Mouse (Mus musculus) thymus, postnatal 4 days (tissue): ENCODE data around the gene Mab21l2.

Source experiments
- DNase-seq: peaks from one replicate; pipeline ENCODE4 v3.0.0; 2021

Gene Mab21l2

DNA sequence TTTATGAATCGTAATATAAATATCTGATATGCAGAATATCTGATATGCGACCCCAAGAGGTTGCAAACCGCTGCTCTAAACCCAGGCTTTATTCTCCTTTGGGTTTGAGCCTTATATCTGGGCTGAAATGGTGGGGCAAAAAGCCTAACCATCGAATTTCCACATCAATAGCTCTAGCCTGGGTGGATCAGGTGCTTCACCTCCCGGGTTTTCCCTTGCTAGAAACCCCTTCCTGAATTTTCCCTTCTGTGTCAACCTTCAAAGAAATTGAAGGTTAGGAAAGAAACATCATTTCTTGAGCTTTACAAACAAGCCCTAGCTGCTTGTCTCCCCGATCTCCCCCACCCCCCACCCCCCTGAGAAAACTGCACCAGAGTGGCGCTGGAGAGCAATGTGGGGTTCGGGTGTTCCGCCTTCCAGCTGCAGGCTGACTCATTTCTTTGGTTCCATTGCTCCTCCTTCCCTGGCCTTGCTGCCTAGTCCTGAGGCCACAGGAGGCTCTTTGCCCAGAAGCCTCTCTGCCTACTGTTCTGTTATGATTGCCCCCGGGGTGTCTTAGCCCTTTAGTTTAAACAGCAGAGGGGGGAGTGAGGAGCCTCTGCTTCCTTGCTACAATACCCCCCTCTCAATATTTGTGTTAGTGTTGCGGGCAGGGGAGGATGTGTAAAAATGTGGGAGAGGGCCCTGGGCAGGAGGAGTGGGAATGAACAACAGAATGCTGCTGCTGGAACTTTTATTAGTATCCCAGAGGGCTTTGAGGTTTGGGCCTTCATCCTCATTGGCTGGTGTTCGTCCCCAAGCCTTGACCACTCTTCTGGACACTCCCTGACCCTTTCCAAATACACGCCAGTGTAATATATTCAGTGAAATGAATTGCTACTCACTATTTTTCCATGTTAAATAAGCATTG lies 9.5 kb downstream of the Mab21l2 start:
- no peak for DNase-seq

DNA sequence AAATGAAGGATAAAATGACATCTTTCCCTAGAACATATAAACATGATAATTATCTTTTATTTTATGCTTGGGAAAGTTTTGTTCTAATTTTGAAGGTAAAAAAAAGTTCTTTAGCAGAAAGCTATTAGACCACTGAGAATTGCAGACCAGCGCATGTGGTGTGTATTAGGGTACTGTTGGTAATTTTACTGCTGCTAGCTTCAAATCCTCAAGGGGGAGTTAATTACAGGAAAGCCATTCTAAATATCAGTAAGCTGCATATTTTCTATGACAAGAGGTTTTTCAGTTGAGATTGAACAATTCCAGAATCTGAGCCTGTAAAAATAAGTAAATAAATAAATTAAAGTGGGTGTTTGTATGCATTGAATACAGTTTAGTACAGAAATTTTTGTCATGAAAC lies 11.7 kb downstream of the Mab21l2 start:
- DNase-seq, result no peak

DNA sequence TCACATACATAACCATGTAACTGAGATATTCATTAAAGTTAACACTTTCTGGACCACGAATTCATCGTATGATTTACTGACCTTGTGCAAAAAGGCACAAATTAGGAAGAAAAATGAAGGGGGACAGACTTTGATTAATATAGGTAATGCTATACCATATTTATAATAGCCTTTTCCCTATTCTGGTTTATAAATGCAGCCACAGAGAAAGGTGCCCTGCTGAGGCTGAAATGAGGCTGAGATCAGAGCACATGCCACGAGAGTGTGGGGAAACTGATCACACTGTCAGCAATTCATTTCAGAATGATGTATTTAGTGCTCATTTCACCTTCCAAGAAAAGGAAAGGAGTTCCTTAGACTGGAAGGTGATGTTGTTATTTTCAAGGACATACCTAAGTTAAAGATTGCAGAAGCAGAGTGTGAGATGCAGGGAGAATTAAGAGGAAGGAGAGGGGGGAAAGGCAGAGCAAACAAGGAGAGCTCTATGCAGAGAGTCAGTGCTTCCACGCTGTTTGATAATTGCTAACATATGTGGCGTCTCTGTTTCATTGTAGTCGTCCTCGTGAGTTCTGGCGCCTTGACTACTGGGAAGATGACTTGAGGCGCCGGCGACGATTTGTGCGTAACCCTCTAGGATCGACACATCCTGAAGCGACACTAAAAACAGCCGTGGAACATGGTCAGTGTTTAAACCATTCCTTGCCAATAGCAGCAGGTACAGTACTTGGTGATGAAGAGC lies 16.7 kb downstream of the Mab21l2 start:
- DNase-seq, result no peak

- DNase-seq, result no peak
Observed at GRCm38 (mm10) chr3:86522880-86523505, 25.4 kb downstream of the Mab21l2 start.

- no peak for DNase-seq
Observed at GRCm38 (mm10) chr3:86518506-86519109, 29.8 kb downstream of the Mab21l2 start.

DNA sequence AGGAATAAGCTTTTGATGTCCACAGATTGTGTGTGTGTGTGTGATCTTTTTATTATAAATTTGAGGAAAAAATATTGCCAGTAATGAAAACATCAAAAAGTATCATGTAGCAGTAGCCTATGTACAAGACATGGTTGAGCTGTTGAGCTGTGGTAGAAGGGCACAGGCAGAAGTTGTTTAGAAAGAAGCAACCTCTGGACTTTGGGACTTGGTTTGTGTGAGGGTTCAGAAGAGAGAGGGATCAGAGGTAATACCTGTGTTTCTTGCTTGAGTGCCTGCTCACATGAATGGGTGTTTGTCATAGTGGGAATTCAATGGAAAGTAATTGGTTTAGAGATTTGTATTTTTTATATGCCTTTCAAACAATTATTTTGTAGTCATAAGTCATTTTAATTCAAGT lies 47.8 kb downstream of the Mab21l2 start:
- DNase-seq, result no peak
